Mouse (Mus musculus): ENCODE measurements around the gene Stat6. TPM values are rescaled to one million over a fixed set of nuclear protein-coding genes. Genes with fewer than 3 reads are reported as not detected.

Stat6 gene
- polyA plus RNA-seq, 1 experiment: 8.7 TPM

- peak; percentile 74 to 79 for DNase-seq
- Histone ChIP-seq H3K4me3 (replicated peaks; ENCODE audit: insufficient read depth, low read depth, low read length) (peak overlapping the region; percentile 32), H3K27ac (ENCODE audit: insufficient read depth, low read length) (peak overlapping the region; percentile 94), H3K4me1 (ENCODE audit: control insufficient read depth, insufficient read depth, low read length) (peaks cover 51% of the 10 kb centered on the region), H3K27me3 (ENCODE audit: control insufficient read depth, insufficient read depth, low read length) (no peaks in the 10 kb centered on the region)
- WGBS: 0% methylated on average over 4 of the region's 4 CpGs
- no peak for TF ChIP-seq CTCF (IDR thresholded peaks at IDR 0.05; ENCODE audit: borderline replicate concordance, insufficient read depth, low read depth, low read length)
- TF ChIP-seq POLR2A (IDR thresholded peaks at IDR 0.05; ENCODE audit: borderline replicate concordance, insufficient read depth, low read length): peak; percentile 31; the same call in 1 of the 2 replicates
These were observed 25.5 kb upstream of the Stat6 start for GRCm38 (mm10) chr10:127617294-127617693.

- DNase-seq: peak; percentile 65 to 68
- Histone ChIP-seq H3K27ac (ENCODE audit: insufficient read depth, low read length) (peak overlapping the region; percentile 94), H3K4me1 (ENCODE audit: control insufficient read depth, insufficient read depth, low read length) (peaks cover 42% of the 10 kb centered on the region), H3K27me3 (ENCODE audit: control insufficient read depth, insufficient read depth, low read length) (no peaks in the 10 kb centered on the region), H3K4me3 (replicated peaks; ENCODE audit: insufficient read depth, low read depth, low read length) (peak overlapping the region; percentile 69)
- TF ChIP-seq CTCF (IDR thresholded peaks at IDR 0.05; ENCODE audit: borderline replicate concordance, insufficient read depth, low read depth, low read length) (no peak), POLR2A (IDR thresholded peaks at IDR 0.05; ENCODE audit: borderline replicate concordance, insufficient read depth, low read length) (no peak)
- 6% methylated on average over 6 of the region's 6 CpGs for WGBS
These were observed 24.6 kb upstream of the Stat6 start for GRCm38 (mm10) chr10:127618173-127618572.

GRCm38 (mm10) chr10:127619119-127619721 lies 23.6 kb upstream of the Stat6 start:
- H3K27ac ChIP-seq (ENCODE audit: insufficient read depth, low read length): peak overlapping the region; percentile 94
- no peaks in the 10 kb centered on the region for H3K27me3 ChIP-seq (ENCODE audit: control insufficient read depth, insufficient read depth, low read length)
- DNase-seq: peak; percentile 38 to 47
- 6% methylated on average over 8 of the region's 8 CpGs for WGBS
- H3K4me3 ChIP-seq (replicated peaks; ENCODE audit: insufficient read depth, low read depth, low read length): peak overlapping the region; percentile 69
- no peak for TF ChIP-seq POLR2A (IDR thresholded peaks at IDR 0.05; ENCODE audit: borderline replicate concordance, insufficient read depth, low read length)
- no peak for TF ChIP-seq CTCF (IDR thresholded peaks at IDR 0.05; ENCODE audit: borderline replicate concordance, insufficient read depth, low read depth, low read length)
- H3K4me1 ChIP-seq (ENCODE audit: control insufficient read depth, insufficient read depth, low read length): peaks cover 34% of the 10 kb centered on the region

GRCm38 (mm10) chr10:127619941-127620405 lies 22.8 kb upstream of the Stat6 start:
- H3K4me3 ChIP-seq (replicated peaks; ENCODE audit: insufficient read depth, low read depth, low read length): peak overlapping the region; percentile 69
- H3K27ac ChIP-seq (ENCODE audit: insufficient read depth, low read length): peak overlapping the region; percentile 94
- peaks cover 27% of the 10 kb centered on the region for H3K4me1 ChIP-seq (ENCODE audit: control insufficient read depth, insufficient read depth, low read length)
- DNase-seq: peak; percentile 59 to 71
- no peaks in the 10 kb centered on the region for H3K27me3 ChIP-seq (ENCODE audit: control insufficient read depth, insufficient read depth, low read length)
- TF ChIP-seq POLR2A (IDR thresholded peaks at IDR 0.05; ENCODE audit: borderline replicate concordance, insufficient read depth, low read length) (no peak), CTCF (IDR thresholded peaks at IDR 0.05; ENCODE audit: borderline replicate concordance, insufficient read depth, low read depth, low read length) (no peak)
- WGBS: 4% methylated on average over 12 of the region's 12 CpGs

GRCm38 (mm10) chr10:127620406-127621190 lies 22.2 kb upstream of the Stat6 start, which contains the start of gene Lrp1:
Lrp1 (minus strand) TSS chr10:127621148.
- 2% methylated on average over 28 of the region's 32 CpGs for WGBS
- peak; percentile 64 to 65 for DNase-seq
- Histone ChIP-seq H3K27me3 (ENCODE audit: control insufficient read depth, insufficient read depth, low read length) (no peaks in the 10 kb centered on the region), H3K27ac (ENCODE audit: insufficient read depth, low read length) (peak within 1 kb of the TSS; percentile 94), H3K4me3 (replicated peaks; ENCODE audit: insufficient read depth, low read depth, low read length) (peak within 1 kb of the TSS; percentile 90), H3K4me1 (ENCODE audit: control insufficient read depth, insufficient read depth, low read length) (peaks cover 21% of the 10 kb centered on the region)
- TF ChIP-seq POLR2A (IDR thresholded peaks at IDR 0.05; ENCODE audit: borderline replicate concordance, insufficient read depth, low read length) (no peak), CTCF (IDR thresholded peaks at IDR 0.05; ENCODE audit: borderline replicate concordance, insufficient read depth, low read depth, low read length) (no peak)

GRCm38 (mm10) chr10:127621191-127622056 lies 21.4 kb upstream of the Stat6 start:
- Histone ChIP-seq H3K4me3 (replicated peaks; ENCODE audit: insufficient read depth, low read depth, low read length) (peak overlapping the region; percentile 90), H3K27me3 (ENCODE audit: control insufficient read depth, insufficient read depth, low read length) (no peaks in the 10 kb centered on the region), H3K27ac (ENCODE audit: insufficient read depth, low read length) (peak overlapping the region; percentile 94), H3K4me1 (ENCODE audit: control insufficient read depth, insufficient read depth, low read length) (peaks cover 13% of the 10 kb centered on the region)
- under 1% methylated on average over 37 of the region's 39 CpGs for WGBS
- TF ChIP-seq CTCF (IDR thresholded peaks at IDR 0.05; ENCODE audit: borderline replicate concordance, insufficient read depth, low read depth, low read length) (no peak), POLR2A (IDR thresholded peaks at IDR 0.05; ENCODE audit: borderline replicate concordance, insufficient read depth, low read length) (peak; percentile 74)
- DNase-seq: peak; percentile 94

GRCm38 (mm10) chr10:127622057-127622392 lies 20.8 kb upstream of the Stat6 start:
- H3K4me3 ChIP-seq (replicated peaks; ENCODE audit: insufficient read depth, low read depth, low read length): peak overlapping the region; percentile 90
- peak overlapping the region; percentile 94 for H3K27ac ChIP-seq (ENCODE audit: insufficient read depth, low read length)
- 2% methylated on average over 13 of the region's 13 CpGs for WGBS
- TF ChIP-seq POLR2A (IDR thresholded peaks at IDR 0.05; ENCODE audit: borderline replicate concordance, insufficient read depth, low read length) (no peak), CTCF (IDR thresholded peaks at IDR 0.05; ENCODE audit: borderline replicate concordance, insufficient read depth, low read depth, low read length) (peak; percentile 56; the same call in 1 of the 2 replicates)
- no peaks in the 10 kb centered on the region for H3K27me3 ChIP-seq (ENCODE audit: control insufficient read depth, insufficient read depth, low read length)
- H3K4me1 ChIP-seq (ENCODE audit: control insufficient read depth, insufficient read depth, low read length): peaks cover 7% of the 10 kb centered on the region; the same call in 1 of the 2 replicates
- peak in 1 of 2 experiments; percentile 77 for DNase-seq
